Mouse (Mus musculus): ENCODE results near the gene Aqp11.
A peak's percentile ranks its signal among the peaks of the same experiment; 100 is the strongest.

Aqp11 gene

DNA sequence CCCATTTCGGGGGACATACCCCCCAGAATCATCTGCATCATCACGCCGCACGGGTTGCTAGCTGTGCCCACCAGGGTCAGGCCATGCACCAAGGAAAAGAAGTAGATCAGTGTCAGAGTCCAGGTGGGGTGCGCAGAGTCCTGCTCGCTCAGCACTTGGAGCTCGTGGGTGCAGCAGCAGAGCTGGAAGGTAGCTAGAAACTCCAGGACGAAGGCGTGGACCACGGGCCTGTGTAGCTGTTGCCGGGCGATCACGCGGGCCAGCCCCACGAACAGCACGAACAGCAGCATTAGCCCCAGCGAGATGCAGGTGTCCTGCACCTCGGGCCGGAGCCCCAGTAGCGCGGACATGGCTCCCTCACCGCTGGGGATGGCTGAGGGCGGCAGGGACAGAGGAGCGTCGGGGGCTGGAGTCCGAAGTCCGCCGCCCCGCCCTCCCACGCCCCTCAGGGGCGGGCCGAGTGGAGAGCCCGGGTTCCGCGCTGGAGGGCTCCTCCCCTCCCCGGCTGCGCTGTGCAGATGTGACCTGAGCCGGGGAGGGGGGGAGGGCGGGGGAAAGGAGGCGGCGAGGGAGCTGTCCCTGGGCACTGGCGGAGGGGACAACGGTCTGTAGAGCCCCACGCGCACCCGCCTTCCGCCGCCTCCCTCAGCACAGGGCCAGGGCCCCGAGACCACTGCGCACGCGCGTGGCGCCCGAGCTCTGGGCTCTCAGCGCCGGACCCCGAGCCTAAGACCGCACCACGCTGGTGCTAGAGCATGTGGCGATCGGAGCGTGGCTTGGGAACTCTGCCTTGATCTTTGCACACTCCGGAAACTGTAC is at the start of gene Aqp11:
Gene Aqp11, minus strand, starts transcription at position 652 of the 819 bp plus-strand sequence.
- DNase-seq (ENCODE audit: low read depth) = peak; percentile 85

DNA sequence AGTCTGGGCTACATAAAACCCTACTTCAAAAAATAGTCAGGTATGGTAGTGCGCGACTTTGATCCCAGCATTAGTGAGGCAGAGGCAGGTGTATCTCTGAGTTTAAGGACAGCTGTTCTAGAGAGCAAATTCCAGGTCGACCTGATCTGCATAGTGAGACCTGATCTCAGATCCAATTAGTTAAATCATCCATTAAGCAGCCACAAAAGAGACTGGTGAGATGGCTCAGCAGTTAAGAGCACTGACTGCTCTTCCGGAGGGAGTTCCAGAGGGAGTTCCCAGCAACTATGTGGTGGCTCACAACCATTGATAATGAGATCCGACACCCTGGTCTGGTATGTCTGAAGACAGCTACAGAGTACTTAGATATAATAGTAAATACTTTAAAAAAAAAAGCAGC is 45.4 kb upstream of the Aqp11 start:
- DNase-seq (ENCODE audit: low read depth) = no peak

DNA sequence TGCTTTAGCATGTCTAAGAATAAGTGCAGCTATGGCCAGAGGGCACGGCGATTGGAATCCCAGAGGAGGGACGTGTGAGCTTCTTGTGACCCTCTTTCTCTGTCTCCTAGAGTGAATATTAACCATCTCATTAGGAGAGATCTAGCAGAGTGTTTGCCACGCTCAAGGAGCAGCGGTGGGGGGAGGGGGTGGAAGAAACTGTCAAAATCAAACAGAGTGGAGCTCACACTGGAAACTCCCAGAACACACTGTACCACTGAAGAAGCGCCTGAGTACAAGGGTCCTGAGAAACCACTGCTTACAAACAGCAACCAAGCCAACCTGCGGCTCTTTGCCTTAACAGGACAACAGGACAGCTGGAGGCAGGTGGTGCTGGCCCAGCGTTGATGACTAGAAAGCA is 43.4 kb upstream of the Aqp11 start:
- no peak for DNase-seq (ENCODE audit: low read depth)

DNA sequence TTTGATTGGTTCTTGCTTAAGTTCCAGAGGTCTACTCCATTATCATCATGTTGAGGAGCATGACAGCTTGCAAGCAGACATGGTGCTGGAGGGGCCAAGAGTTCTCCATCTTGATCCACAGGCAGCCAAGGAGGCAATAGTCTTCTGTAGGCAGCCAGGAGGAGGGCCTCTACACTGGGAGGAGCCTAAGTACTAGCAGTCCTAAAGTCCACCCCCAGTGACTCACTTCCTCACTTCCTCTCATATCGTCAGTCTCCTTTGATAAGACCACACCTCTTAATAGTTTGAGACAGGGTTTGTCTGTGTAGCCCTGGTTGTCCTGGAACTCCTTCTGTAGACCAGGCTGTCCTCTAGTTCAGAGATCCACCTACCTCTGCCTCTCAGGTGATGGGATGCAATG is 42.7 kb upstream of the Aqp11 start:
- no peak for DNase-seq (ENCODE audit: low read depth)

DNA sequence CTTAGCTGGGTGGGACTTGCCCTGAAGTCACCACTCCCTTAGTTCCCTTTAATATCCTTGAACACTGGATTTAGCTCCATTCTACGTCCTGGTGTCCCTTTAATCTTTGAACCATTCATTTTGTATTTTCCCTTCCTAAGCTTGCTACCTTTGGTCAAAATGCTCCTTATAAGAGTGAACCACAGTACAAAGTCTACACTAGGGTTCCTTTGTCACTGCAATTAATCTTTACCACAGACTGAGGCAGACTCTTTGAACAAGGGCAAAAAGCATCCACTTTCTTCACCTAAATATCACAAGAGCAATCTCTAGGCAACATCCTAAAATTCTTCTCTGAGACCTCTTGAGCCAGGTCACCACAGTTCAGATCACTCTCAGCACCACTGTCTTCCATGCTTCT is 42.1 kb upstream of the Aqp11 start:
- no peak for DNase-seq (ENCODE audit: low read depth)

DNA sequence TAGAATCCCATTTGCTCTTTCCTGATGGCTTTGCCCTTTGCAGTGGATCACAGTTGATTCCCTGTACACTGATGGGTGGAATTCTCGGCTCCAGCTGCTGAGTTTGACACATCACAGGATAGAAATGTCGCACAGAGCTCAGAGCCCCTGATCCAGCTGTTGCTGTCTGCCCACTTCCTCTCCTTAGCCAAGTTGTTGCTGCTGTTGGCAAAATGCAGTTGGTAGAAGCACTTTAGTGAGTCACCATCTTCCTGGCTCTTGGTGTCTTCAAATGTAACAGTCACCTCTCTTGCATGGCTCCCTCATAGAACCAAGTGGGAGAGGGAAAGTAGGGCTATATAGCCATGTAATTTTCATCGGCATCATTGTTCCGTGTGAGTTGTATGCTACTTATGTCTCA is 39.1 kb upstream of the Aqp11 start:
- no peak for DNase-seq (ENCODE audit: low read depth)

DNA sequence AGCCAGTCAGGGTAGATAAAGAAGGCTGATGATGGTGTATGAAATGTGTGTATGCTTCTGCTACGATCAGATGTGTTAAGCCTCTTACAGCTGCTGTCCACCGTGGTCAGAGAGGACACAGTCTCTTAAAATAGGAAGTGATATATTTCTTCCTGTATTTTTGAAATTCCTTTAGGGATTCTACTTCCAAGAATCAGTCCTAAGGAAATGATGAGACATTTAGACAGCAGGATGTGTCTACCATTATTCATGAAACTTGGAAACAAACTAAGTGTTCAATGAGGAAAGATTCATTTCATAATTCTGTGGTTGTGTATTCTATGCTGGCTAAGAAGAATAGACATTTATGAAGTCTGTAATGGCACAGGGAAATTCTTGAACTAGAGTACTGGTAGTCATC is 37.8 kb upstream of the Aqp11 start:
- no peak for DNase-seq (ENCODE audit: low read depth)

DNA sequence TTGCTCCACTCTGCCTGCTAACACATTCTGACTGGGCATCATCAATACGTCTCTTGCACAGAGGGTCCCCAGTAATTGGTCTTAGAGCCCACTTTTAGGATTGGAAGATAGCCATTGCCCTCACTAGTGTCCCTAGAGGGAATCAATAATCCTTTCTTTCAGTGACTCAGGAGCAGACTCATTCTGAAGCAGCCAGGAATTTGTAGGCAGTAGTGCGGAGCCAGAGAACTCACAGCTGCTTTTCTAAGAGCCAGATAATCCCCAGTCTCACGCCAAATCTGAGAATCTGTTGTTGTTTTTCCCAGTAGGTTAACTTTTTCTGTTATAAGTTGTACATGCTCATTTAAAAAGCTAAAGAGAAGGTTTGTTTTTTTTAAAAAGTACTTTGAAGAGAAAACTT is 37.3 kb upstream of the Aqp11 start:
- no peak for DNase-seq (ENCODE audit: low read depth)

DNA sequence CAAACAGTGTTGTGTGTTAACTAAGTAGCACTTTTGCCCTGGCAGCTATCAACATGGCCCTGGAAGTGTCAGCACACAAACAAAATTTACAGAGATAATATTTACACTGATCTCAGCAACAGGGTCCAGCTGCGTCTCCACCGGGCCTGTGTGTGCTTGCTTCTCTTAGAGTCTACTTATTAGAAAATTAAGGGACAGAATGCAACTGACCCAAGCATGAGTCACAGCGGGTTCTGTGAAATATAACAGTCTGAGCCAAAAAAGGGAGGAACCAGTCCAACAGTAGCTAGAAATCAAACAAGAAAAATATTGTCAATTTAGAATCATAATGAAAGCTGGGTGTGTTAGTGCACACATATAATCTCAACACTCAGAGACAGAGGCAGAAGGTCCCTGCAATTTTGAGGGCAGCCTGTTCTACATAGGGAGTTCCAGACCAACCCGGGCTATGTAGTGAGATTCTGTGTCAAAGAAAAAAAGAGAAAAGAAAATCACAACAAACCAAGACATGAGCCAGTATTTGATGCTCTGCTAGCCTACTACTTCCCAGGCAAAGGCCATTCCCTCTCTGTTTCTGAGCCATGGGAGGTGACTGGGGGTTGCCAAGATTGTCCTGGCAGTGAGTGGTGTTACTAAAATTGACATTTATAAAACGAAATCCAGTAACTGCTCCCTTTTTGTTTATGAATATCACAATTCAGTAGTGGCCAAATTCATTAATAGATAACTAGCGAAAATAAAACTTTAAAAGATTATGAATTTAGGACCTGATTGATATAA is 32.9 kb upstream of the Aqp11 start:
- DNase-seq (ENCODE audit: low read depth) = no peak

DNA sequence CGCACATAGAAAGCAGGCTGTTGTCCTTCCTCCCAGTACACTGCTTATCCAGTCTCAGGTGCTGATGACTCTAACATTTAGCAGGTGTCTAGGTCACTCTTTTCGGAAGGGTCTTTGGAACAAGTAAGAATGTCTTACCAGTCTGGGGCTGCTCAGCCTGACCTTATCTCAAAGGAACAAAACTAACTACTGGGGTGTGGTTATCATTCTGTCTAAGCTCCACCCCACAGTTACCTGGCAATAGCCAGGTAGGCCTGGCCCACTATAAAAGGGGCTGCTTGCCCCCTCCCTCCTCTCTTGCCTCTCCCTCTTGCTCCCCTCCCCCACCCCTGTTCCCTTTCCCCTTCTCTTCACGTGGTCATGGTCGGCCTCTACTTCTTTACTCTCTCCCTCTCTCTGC is 30.9 kb upstream of the Aqp11 start:
- DNase-seq (ENCODE audit: low read depth) = no peak

DNA sequence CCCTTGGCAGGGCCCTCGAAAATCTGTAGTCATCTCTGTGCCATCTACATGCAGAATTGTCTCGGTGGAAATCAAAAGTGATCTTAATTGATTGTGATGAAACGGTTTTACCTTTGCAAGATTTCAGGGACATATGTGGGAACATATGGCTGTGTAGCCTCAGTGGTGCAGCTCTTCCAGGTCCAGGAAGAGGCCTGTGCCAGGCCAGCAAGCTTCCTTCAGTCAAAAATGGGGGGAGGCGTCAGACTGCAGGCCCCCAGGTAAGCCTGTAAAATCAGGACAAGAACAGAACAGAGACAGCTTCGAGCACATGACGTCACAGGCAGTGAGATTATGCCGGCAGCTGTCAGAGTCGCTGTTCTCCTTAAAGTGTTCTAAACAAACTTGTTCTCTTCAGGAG is 29.8 kb upstream of the Aqp11 start:
- no peak for DNase-seq (ENCODE audit: low read depth)

DNA sequence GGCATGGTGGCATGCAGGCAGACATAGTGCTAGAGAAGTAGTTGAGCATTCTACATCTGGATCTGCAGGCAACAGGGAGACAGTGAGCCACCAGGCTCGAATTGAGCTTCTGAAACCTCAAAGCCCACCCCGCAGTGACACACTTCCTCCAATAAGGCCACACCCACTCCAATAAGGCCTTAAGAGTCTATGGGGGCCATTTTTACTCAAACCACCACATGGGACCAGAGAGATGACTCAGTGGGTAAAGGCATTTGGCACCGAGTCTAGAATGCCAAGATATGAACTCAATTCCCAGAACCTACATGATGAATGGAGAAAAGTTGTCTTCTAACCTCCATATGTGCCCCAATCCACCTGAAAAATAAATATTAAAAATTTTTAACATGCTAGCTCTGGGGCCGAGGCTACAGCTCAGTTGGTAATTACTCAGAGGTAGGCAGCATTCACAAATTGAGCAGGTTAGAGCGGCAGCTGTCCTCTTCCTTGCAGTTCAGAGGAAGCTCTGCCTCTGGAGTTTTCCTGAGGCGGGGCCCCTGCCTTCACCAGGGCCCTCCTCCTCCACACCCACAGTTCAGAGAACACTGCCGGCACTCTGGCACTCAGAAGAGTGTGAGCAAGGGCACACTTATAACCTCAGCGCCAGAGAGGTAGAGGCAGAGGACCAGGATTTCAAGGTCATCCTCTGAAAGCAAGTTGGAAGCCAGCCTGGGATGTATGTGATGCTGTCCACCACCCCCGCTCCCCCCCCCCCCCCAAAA is 28.5 kb upstream of the Aqp11 start:
- DNase-seq (ENCODE audit: low read depth) = no peak

DNA sequence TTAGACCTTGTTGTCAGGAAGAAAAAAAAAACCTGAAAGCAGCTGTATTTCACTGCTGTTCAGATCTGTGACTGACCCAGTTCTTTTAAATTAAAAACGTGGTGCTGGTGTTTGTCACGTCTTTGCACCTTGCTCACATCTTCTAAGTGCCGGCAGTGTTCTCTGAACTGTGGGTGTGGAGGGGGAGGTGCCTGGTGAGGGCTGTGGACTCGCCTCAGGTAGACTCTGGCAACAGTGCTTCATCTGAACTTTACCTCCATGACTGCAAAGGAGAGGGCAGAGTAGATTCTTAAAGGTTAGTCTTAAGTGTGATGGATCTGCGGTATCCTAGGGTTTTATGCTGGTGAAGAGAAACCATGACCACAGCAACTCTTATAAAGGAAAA is 27.9 kb upstream of the Aqp11 start:
- DNase-seq (ENCODE audit: low read depth) = no peak

DNA sequence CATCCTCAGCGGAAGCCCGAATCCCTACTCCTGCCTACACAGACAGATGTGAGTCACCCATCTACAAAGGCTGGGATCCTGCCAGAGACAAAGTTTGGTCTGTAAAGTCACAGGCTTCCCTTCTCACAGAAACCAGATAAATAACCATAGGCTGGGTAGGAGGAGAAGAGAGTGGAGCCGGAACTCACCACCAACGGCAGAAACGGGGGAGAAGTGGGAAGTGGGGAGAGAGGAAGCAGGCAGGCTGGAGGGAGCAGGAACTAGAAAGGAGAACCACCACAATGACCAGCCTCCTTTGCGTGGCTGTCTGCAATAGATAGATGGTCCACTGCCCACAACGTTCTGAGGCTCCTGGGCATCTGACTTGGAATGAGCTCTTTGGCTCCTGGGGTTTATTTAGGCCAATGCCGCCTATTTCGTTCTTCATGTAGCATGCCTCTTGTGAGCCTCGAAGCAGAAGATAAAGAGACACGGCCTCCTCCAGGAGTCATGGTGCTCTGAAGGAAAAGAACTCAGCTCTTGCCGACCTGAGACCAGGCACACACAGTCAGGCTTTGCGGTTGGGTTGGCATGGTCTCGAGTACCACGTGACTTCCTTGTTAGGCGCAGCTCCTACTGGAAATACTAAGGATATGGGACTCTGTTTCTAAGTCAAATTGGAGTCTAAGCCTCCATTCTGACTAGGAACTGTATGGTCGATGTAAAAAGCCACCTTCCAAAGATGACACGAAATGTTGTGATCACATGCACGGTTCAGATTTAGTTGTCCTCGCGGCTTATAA is 27.3 kb upstream of the Aqp11 start:
- DNase-seq (ENCODE audit: low read depth) = no peak

DNA sequence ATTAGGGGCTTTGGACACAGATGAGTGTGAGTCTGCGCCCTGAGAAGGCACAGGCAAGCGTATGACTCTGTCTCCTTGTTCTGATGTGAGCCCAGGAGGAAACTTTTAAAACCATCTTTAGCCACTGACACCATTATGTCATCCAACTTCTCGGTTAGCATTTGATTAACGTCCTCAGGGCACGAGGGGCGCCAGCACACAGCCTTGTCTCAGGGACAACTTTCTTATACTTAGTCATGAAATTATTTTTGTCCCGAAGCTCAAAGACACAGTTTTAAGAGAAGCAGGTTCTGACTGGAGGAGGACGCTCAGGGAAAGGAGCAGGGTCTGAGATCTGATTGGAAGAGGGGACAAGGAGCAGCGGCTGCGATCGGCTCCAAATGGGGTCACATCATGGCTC is 26.5 kb upstream of the Aqp11 start:
- DNase-seq (ENCODE audit: low read depth) = no peak

DNA sequence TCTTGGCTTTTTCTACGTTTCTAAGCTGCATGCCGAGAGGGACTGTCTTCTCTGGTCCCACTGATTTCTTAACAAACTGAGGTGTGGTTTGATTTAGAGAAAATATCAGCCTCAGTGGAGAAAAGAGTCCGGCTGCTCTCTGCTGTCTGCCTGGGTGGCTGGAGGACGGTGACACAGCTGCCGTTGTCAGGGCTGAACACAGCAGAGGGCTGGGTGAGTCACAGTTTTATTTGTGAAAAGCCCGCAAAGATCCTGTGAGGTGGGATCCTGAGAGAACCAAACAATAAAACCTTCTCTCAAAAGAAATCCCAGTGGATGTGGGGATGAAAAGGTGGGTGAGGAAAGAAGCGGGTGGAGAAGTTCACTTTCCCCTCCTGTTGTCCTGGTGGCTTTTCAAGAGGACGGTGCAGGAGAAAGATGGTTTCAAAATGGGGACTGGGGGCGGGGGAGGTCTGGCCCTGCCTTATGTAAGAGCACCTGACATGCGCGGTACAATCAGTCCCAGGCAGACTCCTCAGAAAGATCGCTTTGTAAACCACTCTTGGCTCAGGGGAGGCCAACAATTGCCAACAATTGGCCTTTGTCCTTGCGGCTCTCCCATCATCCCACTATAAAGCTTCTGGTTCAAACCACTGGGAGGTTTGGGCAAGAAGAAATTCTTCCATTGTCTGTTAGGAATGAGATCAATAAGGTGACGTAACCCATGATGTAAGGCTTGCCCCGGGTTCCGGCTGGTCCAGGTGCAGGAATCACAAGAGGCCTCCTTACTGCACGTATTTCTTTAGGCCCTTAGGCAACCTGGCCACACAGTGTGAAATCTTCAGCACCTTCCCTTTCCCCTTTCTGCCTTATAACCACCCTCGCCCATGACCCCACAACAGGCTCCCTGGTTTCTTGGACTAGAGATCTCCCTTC is 19.1 kb upstream of the Aqp11 start:
- no peak for DNase-seq (ENCODE audit: low read depth)

DNA sequence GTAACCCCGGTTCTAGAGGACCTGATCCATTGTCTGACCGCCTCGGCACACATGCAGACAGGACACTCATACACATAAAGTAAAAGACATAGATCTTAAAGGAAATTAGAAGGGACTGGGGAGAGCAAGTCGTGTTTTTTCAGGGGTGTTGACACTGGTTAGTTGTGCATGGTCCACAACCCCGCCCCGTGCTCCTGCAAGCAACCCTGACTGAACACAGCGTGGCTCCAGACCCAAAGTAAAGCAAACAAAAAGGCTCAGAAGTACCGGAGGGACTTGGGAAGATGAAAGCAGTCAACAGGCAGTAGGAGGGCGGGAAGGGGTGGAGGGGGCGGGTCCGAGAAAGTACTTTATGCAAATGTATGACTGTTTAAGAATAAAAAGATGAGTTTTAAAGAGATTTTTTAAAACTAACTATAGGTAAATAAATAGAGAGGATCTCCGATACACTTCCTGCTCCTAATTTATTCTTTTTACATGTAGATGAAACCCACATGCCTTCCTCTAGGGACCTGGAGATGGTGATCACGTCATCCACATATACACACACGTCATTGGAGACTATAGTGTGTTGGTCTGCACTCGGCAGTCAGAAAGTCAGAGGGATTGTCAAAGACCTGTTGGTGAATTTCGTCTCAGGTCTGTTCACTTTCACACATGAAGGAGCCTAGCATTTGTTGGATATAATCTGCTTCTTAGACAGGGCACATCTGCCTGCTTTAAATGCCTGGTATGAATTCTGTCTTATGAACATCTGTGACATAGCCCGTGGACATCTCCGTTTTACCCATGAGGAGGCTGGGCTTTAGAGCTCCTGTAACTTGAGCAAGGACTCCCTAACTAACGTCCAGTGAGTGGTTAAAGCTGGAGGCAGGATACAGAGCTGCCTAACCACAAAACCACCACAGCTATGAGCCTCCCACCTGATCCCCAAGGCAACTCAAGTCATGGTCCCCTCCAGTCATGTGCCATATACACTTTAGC is 11.4 kb upstream of the Aqp11 start:
- DNase-seq (ENCODE audit: low read depth) = no peak

DNA sequence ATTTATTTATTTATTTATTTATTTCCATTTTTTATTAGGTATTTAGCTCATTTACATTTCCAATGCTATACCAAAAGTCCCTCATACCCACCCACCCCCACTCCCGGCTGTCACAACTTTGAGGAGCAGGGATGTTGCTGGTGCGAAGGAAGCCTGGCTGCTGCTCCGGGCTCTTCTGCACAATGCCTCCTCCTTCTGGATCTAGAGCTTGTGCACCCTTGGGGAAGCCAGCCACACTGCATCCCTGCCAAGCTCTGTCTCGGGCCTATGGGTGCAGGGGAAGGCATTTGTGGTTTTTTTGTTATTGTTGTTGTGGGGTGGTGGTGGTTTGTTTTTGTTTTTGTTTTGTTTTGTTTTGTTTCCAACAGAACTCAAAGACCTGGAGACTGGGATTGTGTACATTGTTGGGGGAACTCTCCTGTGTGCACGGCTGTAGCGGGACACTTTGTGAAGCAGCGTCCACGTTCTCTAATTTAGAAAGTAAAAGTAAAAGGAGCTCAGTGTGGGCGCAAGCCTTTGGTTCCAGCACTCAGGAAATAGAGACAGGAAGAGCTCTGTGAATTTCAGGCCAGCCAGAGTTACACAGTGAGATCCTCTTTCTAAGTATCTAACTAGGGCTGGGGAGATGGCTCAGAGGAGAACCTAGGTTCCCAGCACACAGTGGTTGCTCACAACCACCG is 10.6 kb upstream of the Aqp11 start:
- no peak for DNase-seq (ENCODE audit: low read depth)
